Mouse (Mus musculus): ENCODE results near the gene Rsrc2. TPM values are rescaled to one million over a fixed set of nuclear protein-coding genes. Genes with fewer than 3 reads are reported as not detected.

Rsrc2 gene
- polyA plus RNA-seq, 1 experiment, result 18.4 TPM

- no peak overlapping the region for H3K4me2 ChIP-seq (ENCODE audit: low read depth)
- H3K4me3 ChIP-seq, result no peak overlapping the region
- H3K36me3 ChIP-seq (ENCODE audit: control insufficient read depth, insufficient read depth), result peaks cover 37% of the 10 kb centered on the region
- no peaks in the 10 kb centered on the region for H3K27me3 ChIP-seq (ENCODE audit: control insufficient read depth, insufficient read depth, insufficient read length)
- TF ChIP-seq REST (IDR thresholded peaks at IDR 0.05; ENCODE audit: insufficient read depth, insufficient read length) (no peak), MYOD1 (IDR thresholded peaks at IDR 0.05; ENCODE audit: control insufficient read depth in 1 of 3, insufficient read length in 2 of 3, low read depth in 2 of 3) (no peak), USF1 (IDR thresholded peaks at IDR 0.05; ENCODE audit: low read depth) (no peak), TCF12 (IDR thresholded peaks at IDR 0.05; ENCODE audit: insufficient read depth, poor library complexity, severe bottlenecking) (no peak), POLR2AphosphoS2 (IDR thresholded peaks at IDR 0.05; ENCODE audit: insufficient read length, low read depth) (no peak), MYOG (IDR thresholded peaks at IDR 0.05; ENCODE audit: control insufficient read depth in 1 of 3, insufficient read depth in 1 of 3, insufficient read length in 2 of 3, low read depth in 2 of 3) (no peak), SRF (IDR thresholded peaks at IDR 0.05; ENCODE audit: control insufficient read depth, insufficient read length, low read depth) (no peak), TCF3 (IDR thresholded peaks at IDR 0.05; ENCODE audit: insufficient read length, low read depth) (no peak), MAX (IDR thresholded peaks at IDR 0.05; ENCODE audit: low read depth) (no peak)
- H3ac ChIP-seq (ENCODE audit: control insufficient read depth, insufficient read length), result no peak overlapping the region
- H3K79me2 ChIP-seq (ENCODE audit: control insufficient read depth, insufficient read depth), result peaks cover 31% of the 10 kb centered on the region
Measured at GRCm38 (mm10) chr5:123714622-123715021, 34.6 kb downstream of the Rsrc2 start.

- Histone ChIP-seq H3K36me3 (ENCODE audit: control insufficient read depth, insufficient read depth) (peaks cover 44% of the 10 kb centered on the region), H3K27me3 (ENCODE audit: control insufficient read depth, insufficient read depth, insufficient read length) (no peaks in the 10 kb centered on the region), H3K4me3 (no peak overlapping the region), H3K79me2 (ENCODE audit: control insufficient read depth, insufficient read depth) (peaks cover 23% of the 10 kb centered on the region), H3ac (ENCODE audit: control insufficient read depth, insufficient read length) (no peak overlapping the region), H3K4me2 (ENCODE audit: low read depth) (no peak overlapping the region)
- no peak for TF ChIP-seq MYOD1 (IDR thresholded peaks at IDR 0.05; ENCODE audit: control insufficient read depth in 1 of 3, insufficient read length in 2 of 3, low read depth in 2 of 3)
- no peak for TF ChIP-seq REST (IDR thresholded peaks at IDR 0.05; ENCODE audit: insufficient read depth, insufficient read length)
- TF ChIP-seq POLR2AphosphoS2 (IDR thresholded peaks at IDR 0.05; ENCODE audit: insufficient read length, low read depth), result no peak
- TF ChIP-seq E2F4 (IDR thresholded peaks at IDR 0.05; ENCODE audit: insufficient read depth), result no peak
- no peak for TF ChIP-seq TCF12 (IDR thresholded peaks at IDR 0.05; ENCODE audit: insufficient read depth, poor library complexity, severe bottlenecking)
- no peak for TF ChIP-seq POLR2A (IDR thresholded peaks at IDR 0.05; ENCODE audit: insufficient read length, low read depth)
- no peak for TF ChIP-seq MYOG (IDR thresholded peaks at IDR 0.05; ENCODE audit: control insufficient read depth in 1 of 3, insufficient read depth in 1 of 3, insufficient read length in 2 of 3, low read depth in 2 of 3)
Measured at GRCm38 (mm10) chr5:123713782-123714181, 35.4 kb downstream of the Rsrc2 start.

DNA sequence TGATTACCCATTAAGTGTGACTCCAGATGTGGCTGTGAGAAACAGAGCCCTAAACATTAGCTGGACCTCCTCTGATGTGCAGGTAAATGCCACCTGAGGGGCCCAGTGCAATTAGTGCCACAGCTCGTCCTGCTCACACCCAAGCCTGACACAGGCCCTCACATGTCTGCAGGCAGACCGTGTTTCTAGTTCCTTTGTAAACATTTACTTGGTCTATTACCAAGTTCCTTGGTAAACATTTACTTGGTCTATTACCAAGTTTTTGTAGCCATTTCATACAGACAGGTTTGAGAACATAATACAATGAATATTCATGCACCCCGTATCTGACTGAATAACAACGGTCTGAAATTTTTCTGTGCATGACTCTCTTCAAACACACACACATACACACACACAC, 39.6 kb downstream of the Rsrc2 start:
- Histone ChIP-seq H3K27me3 (ENCODE audit: control insufficient read depth, insufficient read depth, insufficient read length) (no peaks in the 10 kb centered on the region), H3ac (ENCODE audit: control insufficient read depth, insufficient read length) (no peak overlapping the region), H3K4me2 (ENCODE audit: low read depth) (no peak overlapping the region), H3K79me2 (ENCODE audit: control insufficient read depth, insufficient read depth) (no peaks in the 10 kb centered on the region), H3K36me3 (ENCODE audit: control insufficient read depth, insufficient read depth) (peaks cover 71% of the 10 kb centered on the region), H3K4me3 (no peak overlapping the region)
- TF ChIP-seq MYOG (IDR thresholded peaks at IDR 0.05; ENCODE audit: control insufficient read depth in 1 of 3, insufficient read depth in 1 of 3, insufficient read length in 2 of 3, low read depth in 2 of 3) (no peak), TCF3 (IDR thresholded peaks at IDR 0.05; ENCODE audit: insufficient read length, low read depth) (no peak), CEBPB (IDR thresholded peaks at IDR 0.05; ENCODE audit: insufficient read depth, poor library complexity, severe bottlenecking) (no peak), MYOD1 (IDR thresholded peaks at IDR 0.05; ENCODE audit: control insufficient read depth in 1 of 3, insufficient read length in 2 of 3, low read depth in 2 of 3) (no peak), POLR2A (IDR thresholded peaks at IDR 0.05; ENCODE audit: insufficient read length, low read depth) (no peak), E2F4 (IDR thresholded peaks at IDR 0.05; ENCODE audit: insufficient read depth) (no peak), USF1 (IDR thresholded peaks at IDR 0.05; ENCODE audit: low read depth) (no peak), MAX (IDR thresholded peaks at IDR 0.05; ENCODE audit: low read depth) (no peak), POLR2AphosphoS2 (IDR thresholded peaks at IDR 0.05; ENCODE audit: insufficient read length, low read depth) (no peak), SRF (IDR thresholded peaks at IDR 0.05; ENCODE audit: control insufficient read depth, insufficient read length, low read depth) (no peak), TCF12 (IDR thresholded peaks at IDR 0.05; ENCODE audit: insufficient read depth, poor library complexity, severe bottlenecking) (no peak), REST (IDR thresholded peaks at IDR 0.05; ENCODE audit: insufficient read depth, insufficient read length) (no peak)

DNA sequence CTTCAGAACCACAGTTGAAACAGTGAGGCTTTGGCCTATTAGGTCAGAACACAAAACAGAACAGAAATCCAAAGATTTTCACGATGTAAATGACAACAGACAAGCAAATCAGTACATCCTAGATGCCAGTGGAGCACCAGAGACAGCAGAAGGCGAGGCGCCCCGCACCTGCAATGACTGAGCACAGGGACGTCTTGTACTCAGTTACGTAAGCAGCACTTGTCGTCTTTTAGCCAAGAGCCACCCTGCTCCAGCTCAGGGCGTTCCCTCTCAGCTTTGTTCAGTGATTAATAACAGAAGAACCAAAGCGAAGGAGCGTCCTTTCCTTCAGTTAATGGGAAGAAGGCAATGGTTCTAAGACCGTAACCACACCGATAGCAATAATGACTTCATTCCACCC, 40.6 kb downstream of the Rsrc2 start:
- no peak overlapping the region for H3K4me2 ChIP-seq (ENCODE audit: low read depth)
- H3K36me3 ChIP-seq (ENCODE audit: control insufficient read depth, insufficient read depth), result peaks cover 68% of the 10 kb centered on the region
- H3K4me3 ChIP-seq, result no peak overlapping the region
- H3K79me2 ChIP-seq (ENCODE audit: control insufficient read depth, insufficient read depth), result no peaks in the 10 kb centered on the region
- no peak for TF ChIP-seq CEBPB (IDR thresholded peaks at IDR 0.05; ENCODE audit: insufficient read depth, poor library complexity, severe bottlenecking)
- no peak for TF ChIP-seq USF1 (IDR thresholded peaks at IDR 0.05; ENCODE audit: low read depth)
- no peak for TF ChIP-seq SRF (IDR thresholded peaks at IDR 0.05; ENCODE audit: control insufficient read depth, insufficient read length, low read depth)
- TF ChIP-seq E2F4 (IDR thresholded peaks at IDR 0.05; ENCODE audit: insufficient read depth), result no peak
- TF ChIP-seq MAX (IDR thresholded peaks at IDR 0.05; ENCODE audit: low read depth), result no peak
- no peak for TF ChIP-seq MYOD1 (IDR thresholded peaks at IDR 0.05; ENCODE audit: control insufficient read depth in 1 of 3, insufficient read length in 2 of 3, low read depth in 2 of 3)
- H3K27me3 ChIP-seq (ENCODE audit: control insufficient read depth, insufficient read depth, insufficient read length), result no peaks in the 10 kb centered on the region
- H3ac ChIP-seq (ENCODE audit: control insufficient read depth, insufficient read length), result no peak overlapping the region

DNA sequence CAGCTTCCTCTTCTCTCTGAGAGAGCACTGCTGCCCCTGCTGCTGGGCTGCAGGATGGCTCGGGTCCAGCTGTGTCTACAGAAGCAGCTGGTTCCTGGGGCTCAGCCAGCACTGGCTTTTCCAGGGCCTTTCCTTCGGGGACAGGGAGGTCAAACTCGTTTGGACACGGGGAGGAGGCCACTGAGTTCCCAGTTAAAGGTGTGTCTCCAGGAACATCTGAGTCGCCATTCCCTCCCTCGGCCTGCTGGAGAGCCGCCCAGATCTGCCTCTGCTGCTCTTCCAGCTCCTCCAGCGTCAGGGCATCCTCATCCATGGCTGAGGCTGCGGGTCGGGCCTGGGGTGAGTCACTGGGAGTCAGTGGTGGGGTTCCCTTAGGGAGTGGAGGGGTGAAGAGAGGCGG, 48.6 kb downstream of the Rsrc2 start:
- no peak overlapping the region for H3K4me2 ChIP-seq (ENCODE audit: low read depth)
- TF ChIP-seq USF1 (IDR thresholded peaks at IDR 0.05; ENCODE audit: low read depth), result no peak
- TF ChIP-seq TCF12 (IDR thresholded peaks at IDR 0.05; ENCODE audit: insufficient read depth, poor library complexity, severe bottlenecking), result no peak
- TF ChIP-seq POLR2A (IDR thresholded peaks at IDR 0.05; ENCODE audit: insufficient read length, low read depth), result no peak
- no peak for TF ChIP-seq MYOD1 (IDR thresholded peaks at IDR 0.05; ENCODE audit: control insufficient read depth in 1 of 3, insufficient read length in 2 of 3, low read depth in 2 of 3)
- no peak for TF ChIP-seq MYOG (IDR thresholded peaks at IDR 0.05; ENCODE audit: control insufficient read depth in 1 of 3, insufficient read depth in 1 of 3, insufficient read length in 2 of 3, low read depth in 2 of 3)
- no peak for TF ChIP-seq REST (IDR thresholded peaks at IDR 0.05; ENCODE audit: insufficient read depth, insufficient read length)
- TF ChIP-seq MAX (IDR thresholded peaks at IDR 0.05; ENCODE audit: low read depth), result no peak
- no peak for TF ChIP-seq E2F4 (IDR thresholded peaks at IDR 0.05; ENCODE audit: insufficient read depth)
- no peak for TF ChIP-seq SRF (IDR thresholded peaks at IDR 0.05; ENCODE audit: control insufficient read depth, insufficient read length, low read depth)
- no peak for TF ChIP-seq POLR2AphosphoS2 (IDR thresholded peaks at IDR 0.05; ENCODE audit: insufficient read length, low read depth)
- TF ChIP-seq CEBPB (IDR thresholded peaks at IDR 0.05; ENCODE audit: insufficient read depth, poor library complexity, severe bottlenecking), result no peak
- TF ChIP-seq TCF3 (IDR thresholded peaks at IDR 0.05; ENCODE audit: insufficient read length, low read depth), result no peak
- no peak overlapping the region for H3K4me3 ChIP-seq
- H3ac ChIP-seq (ENCODE audit: control insufficient read depth, insufficient read length), result no peak overlapping the region
- H3K79me2 ChIP-seq (ENCODE audit: control insufficient read depth, insufficient read depth), result no peaks in the 10 kb centered on the region
- peaks cover 40% of the 10 kb centered on the region for H3K36me3 ChIP-seq (ENCODE audit: control insufficient read depth, insufficient read depth)
- no peaks in the 10 kb centered on the region for H3K27me3 ChIP-seq (ENCODE audit: control insufficient read depth, insufficient read depth, insufficient read length)
